Mouse (Mus musculus): ENCODE data around the gene Smyd3.
"Not testable (repeated sequence)": the region's sequence is repeated elsewhere in the genome, so short reads cannot be mapped to it uniquely, and the experiment has no call there.

The Smyd3 gene

GRCm38 (mm10) chr1:179212295-179212694 lies 305.5 kb downstream of the Smyd3 start:
- DNase-seq: no peak

- no peak for DNase-seq
Observed at GRCm38 (mm10) chr1:179211313-179211712, 306.5 kb downstream of the Smyd3 start.

GRCm38 (mm10) chr1:179207846-179208595 lies 309.8 kb downstream of the Smyd3 start:
- no peak for DNase-seq

GRCm38 (mm10) chr1:179207180-179207741 lies 310.6 kb downstream of the Smyd3 start:
- DNase-seq: no peak

- no peak for DNase-seq
Observed at GRCm38 (mm10) chr1:179198517-179199200, 319.2 kb downstream of the Smyd3 start.

GRCm38 (mm10) chr1:179197821-179198516 lies 319.9 kb downstream of the Smyd3 start:
- no peak for DNase-seq

GRCm38 (mm10) chr1:179197156-179197555 lies 320.7 kb downstream of the Smyd3 start:
- no peak for DNase-seq

GRCm38 (mm10) chr1:179196422-179196821 lies 321.4 kb downstream of the Smyd3 start:
- DNase-seq: no peak

- no peak for DNase-seq
Observed at GRCm38 (mm10) chr1:179192781-179193180, 325.1 kb downstream of the Smyd3 start.

GRCm38 (mm10) chr1:179190837-179191236 lies 327.0 kb downstream of the Smyd3 start:
- no peak for DNase-seq

- no peak for DNase-seq
Observed at GRCm38 (mm10) chr1:179187171-179187570, 330.7 kb downstream of the Smyd3 start.

- no peak for DNase-seq
Observed at GRCm38 (mm10) chr1:179184631-179185030, 333.2 kb downstream of the Smyd3 start.

- DNase-seq: no peak
Observed at GRCm38 (mm10) chr1:179183499-179183898, 334.3 kb downstream of the Smyd3 start.

- no peak for DNase-seq
Observed at GRCm38 (mm10) chr1:179180546-179180945, 337.3 kb downstream of the Smyd3 start.

- DNase-seq: no peak
Observed at GRCm38 (mm10) chr1:179176861-179177658, 340.8 kb downstream of the Smyd3 start.

- no peak for DNase-seq
Observed at GRCm38 (mm10) chr1:179174241-179174640, 343.6 kb downstream of the Smyd3 start.

GRCm38 (mm10) chr1:179170555-179170954 lies 347.3 kb downstream of the Smyd3 start:
- DNase-seq: no peak

GRCm38 (mm10) chr1:179169749-179170148 lies 348.1 kb downstream of the Smyd3 start:
- DNase-seq: no peak

- DNase-seq: no peak
Observed at GRCm38 (mm10) chr1:179169161-179169560, 348.7 kb downstream of the Smyd3 start.

GRCm38 (mm10) chr1:179164219-179164618 lies 353.6 kb downstream of the Smyd3 start:
- not testable (repeated sequence) for DNase-seq

- DNase-seq: not testable (repeated sequence)
Observed at GRCm38 (mm10) chr1:179162752-179163151, 355.1 kb downstream of the Smyd3 start.

- no peak for DNase-seq
Observed at GRCm38 (mm10) chr1:179161947-179162346, 355.9 kb downstream of the Smyd3 start.

GRCm38 (mm10) chr1:179160697-179161096 lies 357.1 kb downstream of the Smyd3 start:
- no peak for DNase-seq

All from lung, postnatal 10 days (tissue).